Mouse (Mus musculus): ENCODE measurements at regions not wholly inside any gene's neighbourhood (a gene's known extent, or its start where the extent isn't known, plus 50 kb on each side); places are given as distances from the start of the nearest gene placed in this dataset.
A peak's percentile ranks its signal among the peaks of the same experiment; 100 is the strongest.
"Not testable (repeated sequence)": the region's sequence is repeated elsewhere in the genome, so short reads cannot be mapped to it uniquely, and the experiment has no call there.

- DNase-seq, result no peak
Measured at GRCm38 (mm10) chr12:47162624-47163151, 344.0 kb upstream of the Nova1 start.

GRCm38 (mm10) chr12:47160626-47161025 lies 341.9 kb upstream of the Nova1 start:
- DNase-seq, result no peak

GRCm38 (mm10) chr12:47155916-47156315 lies 337.2 kb upstream of the Nova1 start:
- DNase-seq, result not testable (repeated sequence)

GRCm38 (mm10) chr12:47140677-47141076 lies 321.9 kb upstream of the Nova1 start:
- no peak for DNase-seq

GRCm38 (mm10) chr12:47129821-47130220 lies 311.1 kb upstream of the Nova1 start:
- DNase-seq, result no peak

GRCm38 (mm10) chr12:47128596-47128995 lies 309.9 kb upstream of the Nova1 start:
- no peak for DNase-seq

GRCm38 (mm10) chr12:47121426-47121825 lies 302.7 kb upstream of the Nova1 start:
- DNase-seq, result no peak

GRCm38 (mm10) chr12:47117504-47117903 lies 298.8 kb upstream of the Nova1 start:
- DNase-seq, result peak; percentile 52

GRCm38 (mm10) chr12:47089234-47089633 lies 270.5 kb upstream of the Nova1 start:
- DNase-seq, result no peak

GRCm38 (mm10) chr12:47074961-47075360 lies 256.2 kb upstream of the Nova1 start:
- no peak for DNase-seq

GRCm38 (mm10) chr12:47052474-47052873 lies 233.7 kb upstream of the Nova1 start:
- no peak for DNase-seq

GRCm38 (mm10) chr12:47020810-47021348 lies 202.2 kb upstream of the Nova1 start:
- no peak for DNase-seq

GRCm38 (mm10) chr12:46992343-46992742 lies 173.6 kb upstream of the Nova1 start:
- DNase-seq, result no peak

- DNase-seq, result no peak
Measured at GRCm38 (mm10) chr12:46988972-46989371, 170.2 kb upstream of the Nova1 start.

GRCm38 (mm10) chr12:46950223-46950779 lies 131.6 kb upstream of the Nova1 start:
- DNase-seq, result no peak

GRCm38 (mm10) chr12:46945707-46946106 lies 127.0 kb upstream of the Nova1 start:
- DNase-seq, result no peak

- DNase-seq, result no peak
Measured at GRCm38 (mm10) chr12:46931086-46931485, 112.4 kb upstream of the Nova1 start.

- DNase-seq, result peak; percentile 24
Measured at GRCm38 (mm10) chr12:46917286-46917685, 98.6 kb upstream of the Nova1 start.

- DNase-seq, result no peak
Measured at GRCm38 (mm10) chr12:46878164-46878563, 59.4 kb upstream of the Nova1 start.

GRCm38 (mm10) chr12:46870130-46870529 lies 51.4 kb upstream of the Nova1 start:
- DNase-seq, result peak; percentile 44
